In the genomic region with DNA sequence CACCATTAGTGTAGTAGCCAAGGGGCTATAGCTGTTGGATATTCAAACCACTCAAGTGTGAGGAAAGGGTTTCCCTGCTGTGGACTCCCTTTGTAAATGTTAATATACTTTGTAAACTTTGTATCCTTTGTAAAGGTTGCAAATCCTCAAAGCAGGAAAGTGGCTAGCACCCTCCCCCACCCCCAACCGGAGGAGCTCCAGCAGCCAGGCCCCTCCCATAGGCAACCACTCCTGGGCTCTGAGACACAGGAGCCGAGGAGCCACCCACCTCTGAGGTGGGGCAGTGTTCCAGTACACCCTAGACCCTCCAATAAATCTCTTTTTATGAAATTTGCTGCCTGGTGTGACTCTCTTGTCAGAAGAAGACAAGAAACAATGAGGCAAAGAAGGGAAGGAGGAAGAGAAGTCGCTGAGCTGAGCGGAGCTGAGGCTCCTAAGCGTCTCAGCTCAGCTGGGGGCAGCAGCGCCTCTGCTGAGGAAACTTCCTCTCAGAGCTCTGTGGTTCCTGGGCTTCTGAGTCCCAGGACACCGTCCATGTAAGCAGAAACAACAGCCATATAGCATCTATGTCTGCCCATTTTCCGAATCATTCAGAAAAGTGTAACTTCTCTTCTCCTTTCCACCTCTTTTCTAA, we compare ENCODE assay signal across 9 mouse cellular contexts.
A peak's percentile ranks its signal among the peaks of the same experiment; 100 is the strongest.
DNase-seq lines count a peak whose midpoint lies in the region; ATAC-seq lines count a peak whose summit lies in the region.
"Had no signal": no experiment of that assay in that cellular context is flagged by ENCODE, and none has a peak within 500 bp of the region (broad histone marks: within the 10 kb centered on the region; RNA-seq: fewer than 3 reads in every experiment).

No protein-coding gene starts in this region.

- peak overlapping the region; percentile 27; the same call in 1 of the 2 replicates for H3K4me2 ChIP-seq in heart, embryonic 14.5 days (ENCODE audit: low read length)
- peak overlapping the region; percentile 44 for H3K4me2 ChIP-seq in liver, embryonic 12.5 days

- ATAC-seq in heart, embryonic 14.5 days (ENCODE audit: insufficient number of reproducible peaks, insufficient read depth, low FRiP score, low read depth), result no peak
- no peak for ATAC-seq in liver, embryonic 12.5 days
- no peak for ATAC-seq in erythroblast, adult 5-6 weeks (replicated peaks; ENCODE audit: low FRiP score, poor library complexity, severe bottlenecking)

- no peak overlapping the region for H3K4me3 ChIP-seq in heart, embryonic 14.5 days (ENCODE audit: control insufficient read depth in 1 of 2, insufficient read depth in 1 of 2, low read depth in 1 of 2, low read length in 2 of 2)
- H3K4me3 ChIP-seq in liver, embryonic 12.5 days, result no peak overlapping the region

- DNase-seq in heart, postnatal 14 days, result no peak
- DNase-seq in 416B (ENCODE audit: low read depth), result peak; percentile 52
- peak; percentile 52 for DNase-seq in embryo, embryonic 10.5 days (ENCODE audit: low spot score)
- DNase-seq in spleen, postnatal 14 days (ENCODE audit: low spot score in 2 of 2), result no peak
- DNase-seq in cerebellum, postnatal 14 days, result no peak
- DNase-seq: kidney, adult 9 months had no signal

- intact Hi-C loops in heart, postnatal 14 days (cut with DNase I), result no loop called here

- no peaks in the 10 kb centered on the region for H3K9me3 ChIP-seq in heart, embryonic 14.5 days (ENCODE audit: control insufficient read depth, low read length)
- H3K9me3 ChIP-seq in liver, embryonic 12.5 days (replicated peaks), result no peaks in the 10 kb centered on the region

- H3K4me1 ChIP-seq in heart, embryonic 14.5 days (ENCODE audit: control insufficient read depth in 2 of 2, insufficient read depth in 2 of 2, low read length in 2 of 2), result peaks cover 12 to 21% of the 10 kb centered on the region in 2 experiments; a peak in 3 of 4 replicates
- H3K4me1 ChIP-seq in liver, embryonic 12.5 days, result peaks cover 14% of the 10 kb centered on the region

- 18% methylated on average over 8 of the region's 8 CpGs for WGBS in heart, embryonic 14.5 days
- 6% methylated on average over 8 of the region's 8 CpGs for WGBS in liver, embryonic 12.5 days (ENCODE audit: insufficient replicate concordance)

- peak overlapping the region in 1 of 2 experiments; percentile 27; a peak in 1 of 4 replicates for H3K27ac ChIP-seq in heart, embryonic 14.5 days (replicated peaks in 1 of 2; ENCODE audit: control insufficient read depth in 1 of 2, insufficient read depth in 1 of 2, low read depth in 2 of 2, low read length in 2 of 2)
- 0 out of 2 replicates have a peak overlapping the region, but pooled peaks have one; percentile 40 for H3K27ac ChIP-seq in liver, embryonic 12.5 days

- H3K36me3 ChIP-seq in heart, embryonic 14.5 days (ENCODE audit: control insufficient read depth, insufficient read depth, low read length), result no peaks in the 10 kb centered on the region
- H3K36me3 ChIP-seq in liver, embryonic 12.5 days, result no peaks in the 10 kb centered on the region

- no peak overlapping the region for H3K9ac ChIP-seq in heart, embryonic 14.5 days (ENCODE audit: low read length)
- H3K9ac ChIP-seq in liver, embryonic 12.5 days, result no peak overlapping the region

- H3K27me3 ChIP-seq in heart, embryonic 14.5 days (ENCODE audit: control insufficient read depth, insufficient read depth, low read length), result no peaks in the 10 kb centered on the region
- peaks cover 3% of the 10 kb centered on the region; the same call in 1 of the 2 replicates for H3K27me3 ChIP-seq in liver, embryonic 12.5 days (replicated peaks)

Comparison
In these comparisons a context has a peak if more than half of its experiments do, and no peak if none do; other contexts are left out.
1. DNase-seq: peak in 416B (single experiment) and embryo, embryonic 10.5 days (single experiment); none in heart, postnatal 14 days (0 of 2), spleen, postnatal 14 days (0 of 2) and cerebellum, postnatal 14 days (0 of 2).